Mouse (Mus musculus) cerebellum, adult 11-12 months (tissue): ENCODE data around the gene Adamts14.

Source experiments
- DNase-seq: peaks from one replicate; pipeline ENCODE4 v3.0.0; 2022

Gene Adamts14

DNA sequence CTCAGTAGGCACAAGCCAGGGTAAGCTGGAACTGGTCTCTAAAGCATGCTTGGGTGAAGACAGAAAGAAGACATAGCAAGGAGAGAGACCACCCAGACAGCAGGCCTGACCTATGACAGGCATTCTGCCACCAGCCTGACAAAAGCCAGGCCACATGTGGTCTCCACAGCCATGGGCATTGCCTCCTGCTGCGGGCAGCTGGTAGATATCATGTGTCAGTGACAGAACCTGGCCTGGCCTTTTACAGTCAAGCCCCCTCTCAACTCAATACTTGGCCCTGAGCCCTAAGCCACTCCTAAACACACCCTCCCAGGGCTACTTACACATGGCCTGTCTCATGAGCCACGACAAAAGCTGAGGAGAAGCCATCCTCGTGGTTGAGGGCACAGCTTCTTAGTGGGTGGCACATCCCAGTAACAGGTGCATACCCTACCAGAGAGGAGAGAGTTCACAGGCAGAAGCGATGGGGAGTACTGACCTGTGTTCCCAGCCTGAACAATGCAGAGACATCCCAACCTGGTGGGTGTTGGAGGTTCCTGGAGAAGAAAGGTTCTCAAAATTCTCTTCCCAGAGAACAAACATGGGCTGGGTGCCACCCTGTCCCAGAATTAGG lies 46.3 kb downstream of the Adamts14 start:
- no peak for DNase-seq

DNA sequence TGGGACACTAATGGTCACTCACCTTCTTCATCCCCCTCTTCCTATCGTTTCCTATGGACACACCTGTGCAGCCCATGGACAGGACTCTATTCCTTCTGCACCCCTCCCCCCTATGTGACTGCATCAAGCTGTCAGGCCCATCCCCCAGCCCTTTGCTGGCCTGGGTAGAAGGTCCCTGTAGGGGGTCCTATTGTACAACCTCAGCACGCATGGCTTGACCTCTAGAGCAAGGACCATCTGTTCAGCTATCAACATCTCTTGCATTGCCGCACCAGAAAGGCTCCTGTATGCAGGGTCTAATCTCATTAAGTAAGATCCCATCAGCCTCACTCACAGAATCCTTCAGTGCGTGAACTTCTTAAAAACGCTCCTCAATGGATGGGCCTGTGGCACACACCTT lies 47.5 kb downstream of the Adamts14 start:
- no peak for DNase-seq

DNA sequence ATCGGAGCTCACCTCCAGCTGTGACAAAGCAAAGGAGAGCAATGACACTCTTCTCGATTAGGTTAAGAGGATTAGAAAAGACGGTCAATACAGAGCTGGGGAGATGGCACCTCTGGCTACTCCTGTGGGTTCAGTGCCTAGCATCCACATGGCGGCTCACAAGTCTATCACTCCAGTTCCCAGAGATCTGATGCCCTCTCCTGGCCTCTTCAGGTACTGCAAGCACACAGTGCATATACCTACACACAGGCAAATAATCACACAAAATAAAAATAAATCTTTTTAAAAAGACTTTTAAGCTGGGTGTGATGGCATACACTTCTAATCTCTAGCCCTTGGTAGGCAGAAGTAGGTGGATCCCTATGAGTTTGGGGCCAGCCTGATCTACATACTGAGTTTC lies 53.9 kb downstream of the Adamts14 start:
- no peak for DNase-seq

DNA sequence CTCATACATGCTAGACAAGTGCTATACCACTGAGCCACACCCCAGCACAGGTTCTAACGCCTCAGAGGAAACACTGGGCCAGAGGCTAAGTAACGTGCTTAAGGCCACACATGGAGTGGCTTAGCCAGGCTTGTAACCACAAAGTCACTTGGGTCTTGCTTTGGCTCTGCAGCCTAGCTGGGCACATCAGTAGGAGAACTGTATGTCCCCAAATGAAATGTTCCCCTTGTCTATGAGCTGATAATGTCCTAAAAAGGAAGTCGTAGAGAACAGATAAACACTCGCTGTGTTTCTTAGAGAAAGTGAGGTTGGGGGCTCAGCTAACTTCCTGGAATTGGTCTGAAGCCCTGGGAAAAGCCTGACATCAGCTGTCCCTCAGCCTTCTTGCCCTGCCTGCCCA lies 57.1 kb downstream of the Adamts14 start:
- no peak for DNase-seq

DNA sequence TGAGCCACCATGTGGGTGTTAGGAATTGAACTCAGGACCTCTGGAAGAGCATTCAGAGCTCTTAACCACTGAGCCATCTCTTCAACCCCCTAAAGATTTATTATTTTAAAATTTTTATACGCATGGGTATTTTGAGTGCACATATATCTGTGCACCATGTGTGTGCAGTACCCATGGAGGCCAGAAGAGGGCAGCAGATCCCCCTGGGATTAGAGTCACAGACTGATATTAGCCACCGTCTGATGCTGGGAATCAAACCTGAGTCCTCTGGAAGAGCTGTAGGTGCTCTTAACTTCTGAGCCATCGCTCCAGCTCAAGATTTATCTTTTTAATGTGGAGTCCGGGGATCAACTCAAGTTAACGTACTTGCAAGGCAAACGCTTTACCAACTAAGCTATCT lies 57.6 kb downstream of the Adamts14 start:
- DNase-seq = no peak

DNA sequence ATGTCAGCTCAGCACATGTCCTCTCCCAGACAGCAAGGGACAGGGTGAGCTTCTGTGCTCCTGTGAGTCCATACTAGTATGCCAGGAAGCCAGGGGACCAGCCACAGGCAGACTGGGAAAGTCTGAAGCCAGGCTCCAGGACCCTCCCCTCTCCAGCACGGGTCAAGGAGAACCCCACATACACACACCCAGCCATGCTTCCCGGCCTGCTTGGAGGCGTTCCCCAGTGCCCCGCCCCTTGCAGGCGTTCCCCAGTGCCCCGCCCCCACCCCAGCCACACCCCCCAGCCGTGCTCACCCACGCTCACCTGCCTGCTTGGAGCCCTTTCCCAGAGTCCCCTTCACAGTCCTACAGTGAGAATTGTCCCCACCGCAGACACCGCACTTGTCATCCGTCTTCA lies 60.4 kb downstream of the Adamts14 start:
- DNase-seq = no peak

DNA sequence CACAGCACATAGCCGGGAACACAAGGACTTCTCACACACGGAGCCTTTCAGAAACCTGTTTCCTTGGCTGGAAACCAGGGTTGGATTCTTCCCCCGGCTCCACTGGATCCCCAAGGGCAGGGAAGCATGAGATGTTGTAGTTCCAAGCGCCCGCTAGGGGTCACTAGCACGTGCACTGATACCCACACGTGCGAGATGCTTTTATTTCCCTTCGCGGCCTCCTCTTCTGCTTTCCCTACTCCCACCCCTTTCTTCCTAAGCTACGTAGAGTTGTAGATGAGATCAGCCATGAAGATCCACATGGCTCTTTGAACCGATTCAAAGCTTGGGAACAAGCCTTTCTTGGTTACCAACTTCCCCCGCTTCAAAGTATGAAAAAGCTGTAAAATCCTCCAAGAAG lies 61.5 kb downstream of the Adamts14 start:
- DNase-seq = peak; percentile 47

DNA sequence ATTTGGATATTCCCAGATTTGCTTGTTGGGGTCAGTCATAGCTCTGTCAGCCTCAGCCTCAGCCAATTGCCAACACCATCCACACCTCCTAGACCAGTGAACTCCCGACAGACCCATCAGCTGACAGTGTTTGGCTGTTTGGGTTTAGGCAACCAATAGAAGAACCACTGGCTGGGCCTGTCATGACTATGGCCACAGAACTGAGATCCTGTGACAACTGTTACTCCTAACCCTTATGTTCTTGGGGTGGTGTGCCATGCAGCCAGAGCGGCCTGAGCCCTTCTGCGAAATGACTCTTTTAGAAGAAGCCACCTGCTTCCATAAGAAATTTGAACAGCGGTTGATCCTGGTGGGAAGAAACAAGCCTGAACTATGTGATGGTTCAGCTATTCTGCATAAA lies 62.1 kb downstream of the Adamts14 start:
- no peak for DNase-seq

DNA sequence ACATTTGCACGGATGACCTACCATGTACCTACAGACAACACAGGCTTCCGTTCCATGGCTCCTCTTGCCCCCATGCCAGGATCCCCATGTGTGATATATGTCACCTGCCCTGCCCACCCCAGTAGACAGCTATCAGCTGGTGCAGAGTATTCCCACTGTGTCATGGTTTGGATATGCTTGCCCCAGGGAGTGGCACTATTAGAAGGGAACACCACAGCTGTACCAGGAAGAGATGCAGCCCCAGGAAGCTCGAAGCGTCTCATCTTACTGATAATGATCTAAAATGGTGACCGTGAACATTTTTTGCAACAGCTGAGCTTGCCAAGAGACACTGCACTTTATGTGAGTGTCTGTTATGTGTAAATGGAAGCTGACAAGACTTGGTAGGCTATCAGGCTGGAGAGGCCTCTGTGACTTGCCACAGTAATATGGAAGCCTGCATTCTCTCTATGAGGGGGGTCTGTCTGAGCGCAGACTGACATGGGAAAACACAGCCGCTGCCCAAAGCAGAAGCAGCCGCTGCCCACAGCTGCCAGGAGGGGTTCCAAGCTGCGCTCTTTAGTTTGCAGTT lies 65.0 kb downstream of the Adamts14 start:
- no peak for DNase-seq

DNA sequence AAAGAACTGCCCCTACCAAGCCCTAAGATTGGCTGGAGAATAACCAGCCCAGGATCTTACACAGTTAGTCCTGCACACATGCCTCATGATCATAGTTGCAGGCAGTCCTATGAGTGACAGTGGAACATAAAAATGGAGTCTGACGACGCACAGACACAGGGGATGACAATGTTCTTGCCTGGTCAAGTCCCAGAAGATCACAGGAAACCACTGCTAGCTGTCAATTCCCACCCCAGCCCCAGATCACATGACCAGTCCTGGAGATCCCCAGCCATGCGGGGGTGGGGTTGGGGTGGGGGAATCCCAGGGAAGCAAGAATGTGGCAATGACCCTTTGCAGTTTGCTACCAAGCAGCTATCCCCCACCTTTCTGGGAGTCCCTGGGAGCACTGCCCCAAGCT lies 69.3 kb downstream of the Adamts14 start:
- no peak for DNase-seq

DNA sequence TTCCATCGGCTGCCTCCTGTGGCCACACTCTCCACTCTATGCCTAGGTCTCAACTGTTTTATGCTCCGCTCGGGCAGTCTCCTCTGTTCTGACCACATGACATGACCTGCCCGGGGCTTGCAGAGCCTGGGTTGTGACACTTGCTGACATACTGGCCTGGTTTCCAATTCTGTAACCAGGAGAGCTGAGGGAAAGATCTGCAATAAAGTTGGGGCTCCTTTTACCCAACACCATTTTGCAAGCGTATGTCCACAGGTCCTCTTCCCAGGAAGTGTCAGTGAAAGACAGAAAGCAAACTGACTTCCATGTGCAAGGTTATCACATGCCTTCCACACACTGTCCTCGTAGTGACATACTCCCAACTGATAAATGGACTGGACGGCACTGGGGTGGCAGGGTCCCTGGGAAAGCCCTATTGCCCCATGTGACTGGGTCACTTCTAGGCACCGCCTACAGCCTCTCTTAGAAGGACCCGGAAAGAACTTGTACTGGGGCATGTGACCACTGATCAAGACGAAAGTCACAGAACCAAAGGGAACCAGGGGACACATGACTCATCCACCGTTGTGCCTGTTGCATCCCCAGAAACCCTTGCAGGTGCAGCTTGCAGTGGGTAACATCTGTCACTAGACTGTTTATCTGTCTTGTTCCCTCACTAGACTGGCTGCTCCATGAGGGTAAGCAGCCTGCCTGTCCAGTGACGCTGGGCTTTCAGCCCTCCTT lies 71.5 kb downstream of the Adamts14 start:
- DNase-seq = no peak

DNA sequence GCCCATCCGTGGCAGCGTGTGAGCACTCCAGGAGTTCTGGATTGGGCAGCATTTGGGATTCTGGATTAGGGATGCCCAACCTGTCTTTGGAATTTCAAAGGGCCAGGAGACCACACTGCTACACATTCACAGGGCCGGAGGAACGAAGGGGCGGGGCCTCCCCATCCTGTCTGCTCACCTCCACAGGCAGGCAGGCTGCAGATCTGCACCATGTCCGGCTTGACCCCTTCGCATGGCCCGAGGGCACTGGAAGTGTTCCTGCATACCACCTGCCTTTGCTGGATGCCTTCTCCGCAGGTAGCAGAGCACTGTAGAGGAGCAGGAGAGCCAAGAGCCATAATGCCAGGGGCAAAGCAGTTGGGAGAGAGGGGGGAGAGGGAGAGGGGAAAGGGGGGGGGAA lies 72.2 kb downstream of the Adamts14 start:
- DNase-seq = no peak

DNA sequence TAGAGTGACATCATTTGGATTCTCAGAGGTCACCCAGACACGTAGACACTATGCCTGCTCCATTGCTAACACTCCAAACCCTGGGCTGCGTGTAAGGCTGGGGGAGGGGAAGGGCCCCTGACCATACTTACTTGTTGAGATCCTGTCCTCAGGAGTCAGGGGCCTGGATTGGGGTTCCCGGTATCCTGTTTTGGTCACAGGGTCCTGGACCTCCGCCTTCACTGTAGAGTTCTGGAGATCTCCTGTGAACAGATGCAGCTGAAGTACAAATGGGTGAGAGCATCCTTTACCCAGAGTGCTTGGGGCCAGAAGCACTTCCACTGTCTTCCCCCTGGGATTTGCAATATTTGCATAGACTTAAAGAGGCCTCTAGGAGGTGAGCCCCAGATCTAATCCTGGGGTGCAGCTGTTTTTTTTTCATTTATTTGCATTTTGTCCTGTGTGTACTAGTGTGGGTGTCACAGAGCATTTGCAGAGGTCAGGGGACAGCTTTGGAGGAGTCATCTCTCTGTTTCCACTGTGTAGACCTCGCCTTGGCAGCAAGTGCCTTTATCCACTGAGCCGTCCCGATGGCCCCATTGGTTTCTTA lies 72.9 kb downstream of the Adamts14 start:
- no peak for DNase-seq

DNA sequence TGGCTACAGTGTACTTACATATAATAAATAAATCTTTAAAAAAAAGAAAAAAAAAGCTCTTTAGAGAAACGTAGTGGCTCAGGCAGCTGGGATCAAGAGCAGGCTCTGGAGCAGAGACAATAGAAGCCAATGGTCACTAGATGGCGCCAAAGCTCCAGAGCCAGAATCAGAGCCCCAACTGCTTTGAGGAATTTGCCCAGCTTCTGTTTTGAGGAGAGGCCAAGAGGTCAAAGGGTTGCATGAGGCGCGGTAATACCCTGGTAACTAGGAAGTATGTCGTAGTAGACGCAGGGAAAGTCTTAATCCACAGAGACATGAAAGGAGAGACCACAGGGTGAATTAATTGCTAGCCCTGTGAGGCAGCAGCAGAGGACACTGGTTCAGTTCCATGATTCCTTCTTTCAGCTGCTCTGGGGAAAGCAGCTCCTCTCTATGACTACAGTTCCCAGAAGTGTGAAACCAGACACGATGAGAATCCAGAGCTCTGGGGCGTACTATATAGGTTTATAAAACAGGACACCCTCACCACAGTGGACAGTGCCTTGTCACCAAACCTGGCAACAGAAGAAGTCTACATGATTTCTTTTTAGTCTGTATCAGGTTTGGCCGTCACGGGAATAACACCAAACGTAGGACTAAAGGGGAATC lies 73.5 kb downstream of the Adamts14 start:
- peak; percentile 46 for DNase-seq

DNA sequence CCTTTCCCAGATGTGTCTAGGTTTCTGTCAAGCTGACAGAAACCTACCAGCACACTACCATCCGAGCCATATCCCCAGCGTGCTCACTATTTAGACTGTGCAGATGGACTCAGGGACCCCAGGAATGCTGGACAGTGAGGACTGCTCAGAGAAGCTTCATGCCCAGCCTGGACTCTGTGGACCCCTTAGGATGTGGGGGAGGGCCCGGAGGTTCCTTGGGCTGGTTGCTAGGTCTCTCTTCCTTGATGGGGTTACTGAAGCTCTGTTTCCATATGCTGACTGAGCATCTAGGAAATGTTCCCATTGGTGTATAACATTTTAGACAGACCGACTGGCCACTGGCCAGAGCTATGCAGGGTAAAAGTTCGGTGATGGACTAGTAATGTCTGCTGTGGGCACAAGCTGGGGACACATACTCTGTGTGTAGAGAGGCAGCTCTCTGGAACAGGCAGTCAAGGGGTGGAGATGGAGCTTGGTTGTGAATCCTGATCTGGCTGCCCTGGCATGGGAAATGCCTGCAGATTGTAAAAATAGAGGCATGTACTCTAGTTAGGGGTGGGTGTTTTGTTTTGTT lies 77.4 kb downstream of the Adamts14 start:
- DNase-seq = no peak

DNA sequence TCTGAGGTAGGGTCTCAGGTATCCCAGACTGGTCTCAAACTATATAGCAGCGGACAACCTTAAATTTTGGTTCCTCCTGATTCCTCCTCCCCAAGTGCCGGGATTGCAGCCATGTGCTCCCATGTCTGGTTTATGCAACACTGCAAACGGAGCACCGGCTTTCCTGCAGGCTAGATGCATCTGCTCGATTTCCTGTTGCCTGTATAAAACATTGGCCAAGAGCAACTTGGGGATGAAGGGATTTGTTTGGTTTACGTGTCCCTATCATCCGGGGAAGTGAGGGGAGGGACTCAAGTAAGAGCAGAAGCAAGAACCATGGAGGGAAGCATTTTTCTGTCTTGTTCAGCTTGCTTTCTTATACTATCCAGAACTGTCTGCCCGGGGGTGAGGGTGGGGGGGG lies 78.0 kb downstream of the Adamts14 start:
- DNase-seq = no peak

DNA sequence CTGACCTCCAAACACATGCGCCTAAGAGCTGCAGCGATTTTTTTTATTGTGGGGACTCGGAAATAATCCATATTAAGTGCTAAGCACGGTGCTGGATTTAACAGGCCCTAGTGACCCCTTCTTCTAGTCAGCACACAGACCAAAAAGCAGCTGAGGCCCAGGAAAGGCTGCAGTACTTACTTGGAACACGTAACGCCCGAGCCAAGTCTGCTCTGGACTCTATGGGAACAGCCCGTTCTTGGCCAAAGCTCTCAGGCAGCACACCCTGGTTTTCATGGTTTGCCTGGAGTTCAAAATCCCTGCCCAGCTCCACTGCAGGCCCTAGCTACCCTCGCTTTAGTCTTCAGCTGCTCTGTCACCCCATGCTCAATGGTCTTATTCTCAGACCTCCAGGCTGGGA lies 78.6 kb downstream of the Adamts14 start:
- DNase-seq = no peak

DNA sequence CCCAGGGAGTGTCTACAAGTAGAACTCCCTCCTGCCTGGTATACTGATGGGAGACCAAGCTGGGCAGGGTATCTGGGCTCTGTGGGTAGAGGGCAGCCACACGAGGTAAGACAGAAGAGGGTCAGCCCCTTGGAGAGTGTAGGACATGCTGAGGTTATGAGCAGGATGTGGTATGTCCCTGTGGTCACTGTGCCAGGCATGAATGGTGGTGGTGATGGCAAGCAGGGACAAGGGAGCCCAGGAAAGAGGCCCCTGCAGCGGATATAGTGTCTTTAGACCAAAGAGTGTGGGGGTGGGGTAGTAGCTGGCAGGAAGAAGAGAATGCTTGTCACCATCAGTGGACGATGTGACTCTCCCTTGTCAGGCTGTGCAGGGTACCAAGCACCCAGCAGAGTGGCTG lies 85.2 kb downstream of the Adamts14 start:
- DNase-seq = no peak

DNA sequence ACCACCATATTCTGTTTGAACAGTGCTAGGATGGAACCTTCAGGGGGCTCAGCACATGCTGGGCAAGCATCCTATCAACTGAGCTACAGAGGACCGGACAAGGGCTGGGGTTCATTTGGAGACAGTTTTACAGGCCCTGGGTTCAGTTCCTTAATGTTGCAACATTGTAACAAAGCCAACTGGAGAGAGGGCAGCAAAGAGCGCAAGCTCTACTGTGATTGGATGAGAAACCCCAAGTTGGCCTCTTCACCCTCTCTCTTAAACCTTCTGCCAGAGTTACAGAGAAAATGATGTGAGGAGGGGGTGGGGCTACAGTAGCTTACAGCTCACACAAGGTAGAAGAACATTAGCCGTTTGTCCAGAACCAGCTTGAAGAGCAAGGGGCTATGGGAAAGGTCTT lies 86.2 kb downstream of the Adamts14 start:
- DNase-seq = no peak

DNA sequence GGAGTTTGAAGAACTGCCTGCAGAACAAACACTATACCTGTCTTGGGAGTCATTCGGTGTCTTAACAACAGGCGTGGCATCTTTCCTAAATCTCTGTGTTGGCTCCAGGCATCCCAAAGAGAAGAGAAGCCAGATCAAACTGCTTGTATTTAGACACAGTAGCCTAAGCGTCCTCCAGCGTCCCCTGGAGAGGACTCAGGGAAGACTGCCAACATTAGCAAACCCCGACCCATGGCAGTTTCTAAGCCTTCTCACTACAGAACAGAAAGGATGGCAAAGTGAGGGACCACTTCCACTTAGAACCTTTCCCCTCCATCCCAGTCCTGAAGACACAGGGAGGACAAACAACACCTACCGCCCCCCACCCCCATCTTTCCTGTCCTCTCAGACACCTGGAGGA lies 93.3 kb downstream of the Adamts14 start:
- no peak for DNase-seq

DNA sequence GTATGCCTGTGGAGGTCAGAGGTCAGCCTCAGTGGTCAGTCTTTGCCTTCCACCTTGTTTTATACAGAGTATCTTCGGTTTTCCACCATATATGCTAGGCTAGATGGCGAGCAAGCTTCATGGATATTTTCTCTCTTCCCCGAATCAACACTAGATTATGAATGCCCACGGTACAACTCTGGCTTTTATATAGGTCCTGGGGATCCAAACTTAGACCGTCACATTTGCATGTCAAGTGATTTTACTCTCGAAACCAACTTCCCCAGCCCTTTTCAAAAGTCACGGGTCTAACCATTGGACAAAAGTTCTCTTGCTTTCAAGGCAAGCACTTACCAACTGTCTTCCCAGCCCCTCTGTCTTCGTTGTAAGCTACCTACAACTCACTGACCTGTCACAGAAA lies 94.6 kb downstream of the Adamts14 start:
- no peak for DNase-seq

DNA sequence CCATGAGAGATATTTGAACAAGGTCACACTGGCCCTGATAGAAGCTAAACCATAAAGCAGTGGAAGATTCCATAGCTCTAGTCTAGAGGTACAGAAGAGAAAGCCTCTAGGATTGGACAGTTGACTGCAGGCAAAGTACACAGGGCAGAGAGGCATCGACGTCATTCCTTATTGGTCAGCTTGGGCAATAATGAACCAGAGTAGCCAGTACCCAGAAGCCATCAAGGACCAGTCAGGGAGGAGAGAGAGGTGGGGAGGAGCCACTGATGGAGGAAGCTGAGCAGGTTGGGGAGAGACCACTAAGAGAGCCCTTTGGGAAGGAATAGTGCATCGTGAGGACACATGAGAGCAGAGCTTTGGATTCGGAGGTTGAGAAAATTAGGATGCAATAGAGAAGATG lies 95.5 kb downstream of the Adamts14 start:
- peak; percentile 51 for DNase-seq

DNA sequence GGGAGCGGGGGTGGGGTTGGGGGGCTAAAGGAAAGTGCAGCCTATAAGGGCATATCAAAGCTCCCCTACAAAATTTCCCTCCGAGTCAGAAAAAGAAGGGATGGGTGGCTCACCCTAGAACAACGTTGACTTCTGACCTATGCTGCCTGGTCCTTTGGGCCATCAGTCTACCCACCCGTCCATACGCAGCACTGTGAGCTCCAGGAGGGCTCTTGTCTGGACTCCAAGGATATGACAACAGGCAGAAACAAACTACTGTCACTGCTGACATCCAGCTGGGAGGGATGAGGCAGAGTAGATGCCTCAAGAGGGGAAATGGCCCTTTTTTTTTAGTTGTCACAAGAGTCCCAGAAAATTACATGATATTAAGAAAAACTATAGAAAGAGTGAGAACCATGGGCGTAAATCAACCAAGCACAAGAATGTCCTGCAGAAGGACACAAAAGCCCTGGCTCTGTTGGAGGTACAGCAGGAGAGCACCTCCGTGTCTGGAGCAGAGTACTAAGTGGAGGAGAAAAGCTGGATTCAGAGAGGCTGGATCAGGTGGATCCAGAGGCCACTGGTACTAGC lies 96.9 kb downstream of the Adamts14 start:
- peak; percentile 62 for DNase-seq
